Mouse (Mus musculus) ES-Bruce4 (cell line): ENCODE measurements around the gene Kcnj9. TPM values are rescaled to one million over a fixed set of nuclear protein-coding genes. Genes with fewer than 3 reads are reported as not detected.

ENCODE experiments used
- H3K27ac ChIP-seq: 2 replicates; pipeline ENCODE4 v1.5.1; 2012; ENCODE audit warnings: low read length, inconsistent platforms; ENCODE audit not compliant: insufficient read depth
- H3K27me3 ChIP-seq: 2 replicates; pipeline ENCODE4 v1.6.1; 2012; ENCODE audit warnings: mild to moderate bottlenecking, low read length, inconsistent platforms; ENCODE audit not compliant: control insufficient read depth, poor library complexity, insufficient read depth, severe bottlenecking
- H3K36me3 ChIP-seq: 2 replicates; pipeline ENCODE4 v1.6.1; 2012; ENCODE audit warnings: inconsistent platforms, mild to moderate bottlenecking, low read length, moderate library complexity; ENCODE audit not compliant: control insufficient read depth, poor library complexity, insufficient read depth, severe bottlenecking
- H3K4me1 ChIP-seq: one replicate; pipeline ENCODE4 v1.8.1; 2011; ENCODE audit warnings: low read length; ENCODE audit not compliant: control insufficient read depth, insufficient read depth
- H3K4me3 ChIP-seq: 2 replicates; pipeline ENCODE4 v1.5.1; 2011; ENCODE audit warnings: low read depth, mild to moderate bottlenecking, low read length
- H3K9ac ChIP-seq: 2 replicates; pipeline ENCODE4 v1.6.1; 2012; ENCODE audit warnings: low read depth, mild to moderate bottlenecking, inconsistent platforms; ENCODE audit not compliant: poor library complexity, severe bottlenecking
- H3K9me3 ChIP-seq: replicated peaks from 2 replicates; pipeline ENCODE4 v1.6.1; 2012; ENCODE audit warnings: mild to moderate bottlenecking, low read length, inconsistent platforms; ENCODE audit not compliant: control insufficient read depth, poor library complexity, insufficient read depth, severe bottlenecking
- CTCF ChIP-seq: IDR thresholded peaks from one replicate; pipeline ENCODE4 v1.8.1; 2011; ENCODE audit warnings: low read depth, low read length
- EP300 ChIP-seq: IDR thresholded peaks from 2 replicates; pipeline ENCODE4 v1.6.1; 2011; ENCODE audit warnings: low read depth, low read length; ENCODE audit not compliant: insufficient read depth
- POLR2A ChIP-seq: IDR thresholded peaks from one replicate; pipeline ENCODE4 v1.8.1; 2011; ENCODE audit warnings: low read length; ENCODE audit not compliant: insufficient read depth
- polyA plus RNA-seq: library from polyadenylated mRNA; stranded (reverse); fragments of >200 nt; gene quantifications from 2 replicates; pipeline ENCODE4 v1.2.4, GENCODE M21; 2011; ENCODE audit warnings: low read depth; ENCODE audit not compliant: missing spikeins, insufficient read depth, insufficient read length

Gene Kcnj9
- polyA plus RNA-seq: not detected in 2 replicates

GRCm38 (mm10) chr1:172329131-172329530, at the start of gene Kcnj9:
Gene Kcnj9, minus strand, starts transcription at chr1:172329318.
- no peaks in the 10 kb centered on the region for H3K9me3 ChIP-seq
- no peak within 1 kb of the TSS for H3K27ac ChIP-seq
- H3K9ac ChIP-seq: no peak within 1 kb of the TSS
- TF ChIP-seq POLR2A (no peak), EP300 (no peak), CTCF (no peak)
- no peak within 1 kb of the TSS for H3K4me3 ChIP-seq
- H3K27me3 ChIP-seq: no peaks in the 10 kb centered on the region
- no peaks in the 10 kb centered on the region for H3K36me3 ChIP-seq
- no peaks in the 10 kb centered on the region for H3K4me1 ChIP-seq

GRCm38 (mm10) chr1:172376758-172377458, 47.8 kb upstream of the Kcnj9 start:
- Histone ChIP-seq H3K27ac (no peak overlapping the region), H3K36me3 (peaks cover 14% of the 10 kb centered on the region; the same call in 1 of the 2 replicates), H3K9ac (peak overlapping the region; percentile 84), H3K4me1 (no peaks in the 10 kb centered on the region), H3K27me3 (no peaks in the 10 kb centered on the region), H3K9me3 (no peaks in the 10 kb centered on the region), H3K4me3 (peak overlapping the region; percentile 92)
- TF ChIP-seq POLR2A (no peak), CTCF (no peak), EP300 (no peak)

- Histone ChIP-seq H3K36me3 (peaks cover 14% of the 10 kb centered on the region; the same call in 1 of the 2 replicates), H3K4me3 (peak within 1 kb of the TSS; percentile 92), H3K4me1 (no peaks in the 10 kb centered on the region), H3K9me3 (no peaks in the 10 kb centered on the region), H3K27ac (no peak within 1 kb of the TSS; the same call in 1 of the 2 replicates), H3K9ac (peak within 1 kb of the TSS; percentile 84), H3K27me3 (no peaks in the 10 kb centered on the region)
- TF ChIP-seq EP300 (no peak), POLR2A (no peak), CTCF (no peak)
Measured at GRCm38 (mm10) chr1:172376198-172376667, 47.1 kb upstream of the Kcnj9 start, which contains the start of gene Pigm. Gene Pigm, plus strand, starts transcription at chr1:172376546.

DNA sequence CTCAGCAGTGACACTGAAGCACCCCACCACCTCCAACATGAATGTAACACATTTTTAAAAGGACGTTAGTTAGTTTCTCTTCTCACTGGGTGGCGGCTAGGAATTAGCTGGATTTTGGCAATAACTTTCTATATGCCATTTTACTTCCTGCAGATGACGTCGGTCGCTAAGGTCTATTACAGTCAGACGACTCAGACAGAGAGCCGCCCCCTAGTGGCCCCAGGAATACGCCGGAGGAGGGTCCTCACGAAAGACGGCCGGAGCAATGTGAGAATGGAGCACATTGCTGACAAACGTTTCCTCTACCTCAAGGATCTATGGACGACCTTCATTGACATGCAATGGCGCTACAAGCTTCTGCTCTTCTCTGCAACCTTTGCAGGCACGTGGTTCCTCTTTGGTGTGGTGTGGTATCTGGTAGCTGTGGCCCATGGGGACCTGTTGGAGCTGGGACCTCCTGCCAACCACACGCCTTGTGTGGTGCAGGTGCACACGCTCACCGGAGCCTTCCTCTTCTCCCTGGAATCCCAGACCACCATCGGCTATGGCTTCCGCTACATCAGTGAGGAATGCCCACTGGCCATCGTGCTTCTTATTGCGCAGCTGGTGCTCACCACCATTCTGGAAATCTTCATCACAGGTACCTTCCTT, 39.8 kb upstream of the Kcnj9 start:
- Histone ChIP-seq H3K27me3 (no peaks in the 10 kb centered on the region), H3K9ac (0 out of 2 replicates have a peak overlapping the region, but pooled peaks have one; percentile 4), H3K36me3 (no peaks in the 10 kb centered on the region), H3K27ac (no peak overlapping the region), H3K4me1 (no peaks in the 10 kb centered on the region), H3K9me3 (no peaks in the 10 kb centered on the region), H3K4me3 (peak overlapping the region; percentile 69)
- TF ChIP-seq CTCF (peak; percentile 67), POLR2A (no peak)

DNA sequence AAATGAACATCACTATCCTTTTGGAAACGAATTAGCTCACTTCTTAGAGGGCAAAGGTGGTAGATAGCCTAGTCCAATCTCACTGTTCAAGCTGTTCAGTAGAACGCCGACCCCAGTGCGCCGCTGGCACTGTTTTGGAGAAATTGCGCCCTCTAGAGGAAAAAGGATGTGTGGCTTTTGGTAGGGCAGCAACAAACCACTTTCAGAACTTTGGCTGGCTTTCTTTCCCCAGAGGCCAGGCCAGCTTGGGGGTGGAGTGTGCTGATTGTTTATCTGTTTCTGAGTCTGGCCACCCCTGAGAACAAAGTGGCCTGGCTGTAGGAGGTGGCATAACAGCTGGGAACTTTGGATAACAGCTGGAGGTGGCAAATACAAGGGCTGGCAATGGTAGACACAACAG, 35.6 kb upstream of the Kcnj9 start:
- Histone ChIP-seq H3K4me1 (no peaks in the 10 kb centered on the region), H3K9ac (no peak overlapping the region), H3K4me3 (no peak overlapping the region), H3K9me3 (no peaks in the 10 kb centered on the region), H3K27ac (no peak overlapping the region), H3K36me3 (no peaks in the 10 kb centered on the region), H3K27me3 (no peaks in the 10 kb centered on the region)
- TF ChIP-seq EP300: no peak
- peak; percentile 84 for TF ChIP-seq CTCF
- no peak for TF ChIP-seq POLR2A

DNA sequence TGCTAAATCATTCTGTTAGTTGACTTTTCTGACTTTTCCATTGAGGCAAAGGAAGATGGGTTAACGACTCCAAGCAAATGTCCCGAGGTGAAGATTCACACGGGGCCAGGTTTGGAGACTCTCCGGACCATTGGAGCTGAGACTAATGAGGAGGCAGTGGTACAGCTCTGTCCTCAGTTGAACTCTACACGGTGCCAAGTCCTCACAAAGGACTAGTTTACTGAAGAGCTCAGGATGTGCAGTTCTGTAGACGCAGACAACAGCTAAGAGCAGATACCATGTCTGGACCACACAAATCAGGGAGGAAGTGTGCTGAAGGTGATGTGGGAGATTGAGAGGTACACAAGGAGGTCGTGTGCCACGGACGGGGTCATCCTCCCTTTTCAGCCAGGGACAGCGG, 29.2 kb upstream of the Kcnj9 start:
- H3K4me1 ChIP-seq: no peaks in the 10 kb centered on the region
- no peak overlapping the region for H3K27ac ChIP-seq

More for the DNA sequence above, 29.2 kb upstream of the Kcnj9 start:
- H3K9ac ChIP-seq: no peak overlapping the region
- no peak overlapping the region for H3K4me3 ChIP-seq
- TF ChIP-seq EP300: no peak
- TF ChIP-seq POLR2A: no peak
- no peak for TF ChIP-seq CTCF
- H3K36me3 ChIP-seq: no peaks in the 10 kb centered on the region
- no peaks in the 10 kb centered on the region for H3K27me3 ChIP-seq
- no peaks in the 10 kb centered on the region for H3K9me3 ChIP-seq
